Mouse (Mus musculus): Measurements from ENCODE around the gene Wfdc3.
"Not testable (repeated sequence)": the region's sequence is repeated elsewhere in the genome, so short reads cannot be mapped to it uniquely, and the experiment has no call there.

Wfdc3 gene

DNA sequence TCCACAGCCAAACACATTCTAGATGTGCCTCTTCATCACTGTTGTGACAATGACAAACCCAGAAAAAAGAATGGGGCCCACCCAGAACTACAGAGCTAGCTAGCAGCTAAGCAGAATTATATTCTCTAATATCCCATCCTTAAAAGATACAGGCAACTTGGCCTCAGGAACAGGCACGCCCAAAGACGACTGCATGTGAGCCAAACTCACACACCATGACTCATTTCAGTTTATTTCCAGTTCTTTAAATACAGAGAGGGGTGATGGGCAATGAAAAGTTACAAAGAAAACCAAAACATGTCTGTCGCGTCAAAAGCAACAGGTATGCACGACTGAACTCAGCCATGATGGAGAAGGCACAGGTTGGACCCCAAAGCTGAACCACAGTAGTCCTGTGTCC is 10.3 kb downstream of the Wfdc3 start:
- no peak for DNase-seq

DNA sequence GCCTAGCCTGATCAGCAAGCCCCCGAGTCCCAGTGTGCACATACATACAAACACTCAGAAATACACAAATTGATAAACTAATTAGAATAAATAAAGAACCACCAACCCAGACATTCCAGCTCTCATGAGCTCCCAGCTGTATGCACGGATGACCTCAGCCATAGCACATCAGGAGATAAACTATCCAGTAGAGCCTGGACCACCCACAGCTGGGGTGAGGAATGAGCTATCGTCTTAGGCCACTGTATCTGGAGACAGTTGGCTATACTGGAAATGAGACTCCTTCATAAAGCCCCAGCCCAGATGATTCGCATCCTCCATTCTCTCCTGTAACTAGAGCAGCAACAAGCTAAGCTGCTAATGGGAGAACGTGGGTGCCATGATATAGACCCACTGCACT is 10.9 kb downstream of the Wfdc3 start:
- DNase-seq: no peak

DNA sequence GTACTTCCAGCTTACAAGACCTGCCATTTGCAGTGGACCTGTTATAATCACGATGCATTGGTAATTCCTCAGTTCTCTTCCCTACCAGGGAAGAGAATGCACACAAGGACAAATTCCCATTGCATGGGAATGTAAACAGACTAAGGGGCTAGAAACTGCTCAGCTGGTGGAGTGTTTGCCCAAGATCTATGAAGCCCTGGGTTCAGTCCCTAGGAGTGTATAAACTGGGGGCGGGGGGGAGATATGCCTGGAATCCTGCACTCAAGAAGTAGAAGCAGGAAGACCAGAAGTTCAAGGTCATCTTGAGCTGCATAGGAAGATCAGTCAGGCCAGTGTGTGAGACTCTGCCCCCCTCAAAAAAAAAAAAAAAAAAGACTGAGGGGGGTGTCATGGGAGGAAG is 12.5 kb downstream of the Wfdc3 start:
- no peak for DNase-seq

DNA sequence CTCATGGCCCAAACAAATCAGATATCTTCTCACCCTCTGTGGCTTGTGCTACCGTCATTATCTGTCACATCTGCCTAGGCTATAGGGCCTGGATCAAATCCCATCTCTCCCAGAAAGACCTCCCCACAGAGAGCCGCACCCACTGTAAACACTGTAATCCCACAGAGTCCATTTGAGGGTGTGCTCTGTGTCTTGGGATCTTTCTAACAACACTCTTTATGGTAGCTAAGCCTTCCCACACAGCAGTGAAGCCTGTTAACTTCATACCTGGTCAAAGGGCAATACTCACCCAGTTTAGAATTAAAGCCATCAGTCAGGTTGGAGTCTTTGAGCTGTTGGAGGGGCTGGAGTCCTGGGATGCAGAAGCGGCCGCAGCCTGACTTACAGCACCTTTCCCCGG is 14.0 kb downstream of the Wfdc3 start:
- DNase-seq: no peak

DNA sequence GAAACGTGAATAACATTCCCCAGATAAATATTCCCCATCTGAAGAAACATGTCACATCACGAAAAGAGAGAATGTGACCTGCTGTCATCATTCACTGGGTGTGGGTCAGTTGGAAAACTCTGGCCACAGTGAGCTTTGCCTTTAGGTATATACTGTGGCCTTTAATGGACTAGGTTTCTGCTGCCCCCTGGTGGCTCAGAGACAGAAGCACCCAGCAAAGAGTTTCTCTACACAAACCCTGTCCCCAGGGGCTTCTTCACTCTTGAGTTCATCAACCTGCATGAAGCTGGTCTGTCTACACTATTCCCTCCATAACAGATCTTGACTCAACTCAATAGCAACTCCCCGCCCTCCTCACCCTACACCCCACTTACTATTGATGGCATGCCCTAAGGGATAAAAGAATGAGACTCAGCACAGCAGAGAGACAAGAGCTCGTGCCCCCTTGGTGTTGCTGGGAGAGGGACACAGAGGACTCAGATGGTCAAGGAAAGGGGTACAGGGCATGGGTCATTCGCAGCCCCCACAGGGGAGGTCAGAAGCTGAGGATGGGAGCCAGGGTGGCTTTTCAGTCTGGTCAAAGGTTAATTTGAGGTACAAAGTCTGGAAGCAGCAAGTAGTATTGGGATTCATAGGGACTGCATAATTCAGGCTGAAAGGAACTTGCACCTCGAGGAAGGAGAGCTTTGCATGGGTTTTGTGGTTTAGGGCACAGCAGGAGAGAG is 19.7 kb downstream of the Wfdc3 start:
- DNase-seq: peak; percentile 52

DNA sequence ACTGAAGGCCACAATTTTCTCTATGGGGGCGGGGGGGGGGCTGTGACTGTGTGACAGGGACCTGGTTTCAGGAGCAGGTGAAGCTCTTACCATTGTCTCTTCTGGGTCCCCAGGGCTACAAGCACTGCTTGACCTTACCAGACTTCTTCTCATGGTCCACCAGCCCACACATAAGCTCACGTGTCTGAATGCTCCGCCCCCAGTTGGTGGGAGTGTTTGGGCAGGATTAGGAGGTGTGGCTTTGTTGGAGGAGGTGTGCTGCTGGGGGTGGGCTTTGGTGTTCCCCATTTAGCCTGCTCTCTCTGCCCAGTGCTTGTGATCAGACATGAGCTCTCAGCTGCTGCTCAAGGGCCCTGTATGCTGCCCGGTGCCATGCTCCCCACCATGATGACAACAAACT is 22.5 kb downstream of the Wfdc3 start:
- no peak for DNase-seq

DNA sequence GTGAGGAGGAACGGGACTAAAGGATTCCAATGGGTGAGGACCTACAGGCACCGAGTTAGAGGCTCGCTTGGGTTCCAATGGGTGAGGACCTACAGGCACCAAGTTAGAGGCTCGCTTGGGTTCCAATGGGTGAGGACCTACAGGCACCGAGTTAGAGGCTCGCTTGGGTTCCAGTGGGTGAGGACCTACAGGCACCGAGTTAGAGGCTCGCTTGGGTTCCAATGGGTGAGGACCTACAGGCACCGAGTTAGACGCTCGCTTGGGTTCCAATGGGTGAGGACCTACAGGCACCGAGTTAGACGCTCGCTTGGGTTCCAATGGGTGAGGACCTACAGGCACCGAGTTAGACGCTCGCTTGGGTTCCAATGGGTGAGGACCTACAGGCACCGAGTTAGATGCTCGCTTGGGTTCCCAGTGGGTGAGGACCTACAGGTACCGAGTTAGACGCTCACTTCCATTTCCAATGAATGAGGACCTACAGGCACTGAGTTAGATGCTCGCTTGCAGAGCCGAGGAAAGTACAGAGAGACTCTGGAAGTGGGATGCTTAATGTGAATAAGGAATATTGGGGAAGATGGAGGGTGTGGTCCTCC is 29.4 kb downstream of the Wfdc3 start:
- DNase-seq: not testable (repeated sequence)

DNA sequence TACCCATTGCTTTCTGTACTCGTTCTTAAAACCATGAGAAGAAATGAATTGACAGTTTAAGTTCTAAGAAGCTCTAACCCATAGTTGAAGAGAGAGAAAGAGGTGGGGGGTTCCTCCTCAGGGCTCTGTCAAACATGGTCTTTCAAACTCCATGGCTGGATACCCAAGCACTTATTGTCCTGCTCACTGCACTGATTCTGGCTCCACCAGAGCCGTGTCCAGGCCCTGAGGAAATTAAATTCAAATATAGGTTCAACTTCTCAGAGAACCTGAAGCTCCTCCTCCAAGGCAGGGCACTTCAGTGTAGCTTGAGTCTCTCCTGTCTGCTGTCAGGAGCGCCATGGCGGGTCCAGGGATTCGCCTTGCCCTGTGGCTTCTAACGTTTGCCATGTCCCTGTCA is 30.7 kb downstream of the Wfdc3 start, which contains the start of gene Spint5:
Gene Spint5 (plus strand): TSS at position 301 of the 400 bp plus-strand sequence.
- no peak for DNase-seq

DNA sequence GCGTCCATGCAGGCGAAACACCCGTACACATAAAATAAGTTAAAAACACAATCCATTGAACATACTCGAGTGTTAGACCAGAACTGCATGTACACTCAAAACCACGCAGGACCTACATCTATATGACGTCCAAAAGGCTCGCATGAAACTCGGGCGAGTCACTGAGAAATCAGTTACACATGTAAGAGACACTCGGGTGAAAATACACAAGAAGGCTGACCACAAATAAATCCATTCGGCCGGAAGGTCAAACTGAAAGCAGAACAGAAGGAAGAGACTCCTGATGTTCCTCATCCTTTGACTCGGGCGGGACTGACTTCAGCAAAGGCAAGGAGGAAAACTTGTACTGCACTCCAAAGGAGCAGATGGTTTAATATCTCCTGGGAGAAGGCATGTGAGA is 39.7 kb downstream of the Wfdc3 start:
- DNase-seq: no peak

DNA sequence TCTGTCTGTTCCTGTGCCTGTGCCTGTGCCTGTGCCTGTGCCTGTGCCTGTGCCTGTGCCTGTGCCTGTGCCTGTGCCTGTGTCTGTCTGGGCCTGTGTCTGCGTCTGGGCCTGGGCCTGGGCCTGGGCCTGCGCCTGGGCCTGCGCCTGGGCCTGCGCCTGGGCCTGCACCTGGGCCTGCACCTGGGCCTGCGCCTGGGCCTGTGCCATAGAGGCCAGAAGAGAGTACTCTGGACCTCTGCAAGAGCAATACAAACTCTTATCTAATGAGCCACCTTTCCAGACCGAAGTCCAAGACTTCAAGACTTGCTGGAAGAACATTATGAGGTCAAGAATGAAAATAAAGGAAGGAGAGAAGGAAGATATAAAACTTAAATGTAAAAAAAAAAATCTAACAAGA is 40.4 kb downstream of the Wfdc3 start:
- DNase-seq: no peak

DNA sequence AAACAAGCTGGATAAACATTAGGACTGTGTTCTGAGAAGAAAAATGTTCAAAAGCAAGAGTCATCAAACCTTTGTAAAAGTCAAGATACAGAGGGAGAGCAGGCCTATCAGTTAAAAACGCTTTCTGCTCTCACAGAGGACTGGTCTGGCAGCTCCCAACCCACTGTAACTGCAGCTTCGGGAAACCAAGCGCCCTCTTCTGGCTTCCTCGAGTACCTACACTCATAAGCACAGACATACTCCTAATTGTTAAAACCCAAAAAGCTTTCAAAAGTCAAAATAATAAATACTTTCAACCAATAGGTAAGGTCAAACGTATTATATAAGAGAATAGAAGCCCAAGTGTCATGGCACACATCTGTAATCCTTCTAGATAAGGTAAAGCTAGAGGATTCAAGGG is 41.5 kb downstream of the Wfdc3 start:
- DNase-seq: no peak

DNA sequence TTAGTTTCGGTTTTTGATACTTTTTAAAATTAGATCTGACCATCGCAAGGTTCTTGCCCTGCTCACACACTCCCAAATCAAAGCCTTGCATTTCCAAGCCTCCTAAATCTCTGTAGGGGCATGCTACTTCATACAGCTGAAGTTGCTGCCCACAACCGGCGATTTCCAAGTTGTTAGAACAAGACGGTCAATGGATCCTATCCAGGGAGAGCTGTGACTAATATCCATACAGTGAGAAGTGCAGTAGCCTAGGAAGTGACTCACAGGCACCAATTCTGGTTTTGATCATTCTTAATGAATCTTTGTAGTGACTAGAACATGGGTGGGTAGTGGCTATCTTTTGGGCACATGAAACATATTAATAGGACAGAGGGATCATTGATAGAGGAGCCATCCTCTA is 44.0 kb downstream of the Wfdc3 start:
- no peak for DNase-seq

DNA sequence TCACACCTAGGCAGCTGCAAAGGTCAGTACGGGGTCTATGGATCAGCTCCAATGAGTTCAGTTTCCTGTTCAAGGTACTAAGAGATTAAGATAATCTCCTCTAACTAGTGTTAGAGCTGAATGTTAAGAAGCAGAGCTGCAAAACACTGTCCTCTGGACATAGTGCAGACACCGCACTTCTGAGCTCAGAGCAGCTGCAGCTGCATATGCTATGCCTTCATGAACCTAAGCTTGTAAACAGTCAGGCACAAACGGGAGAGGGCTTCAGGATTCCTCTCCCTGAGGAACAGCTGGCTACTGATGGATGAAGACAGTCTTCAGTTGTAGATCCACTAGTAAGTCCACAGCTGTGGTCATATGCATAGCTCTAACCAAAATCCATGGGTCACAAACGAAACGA is 44.8 kb downstream of the Wfdc3 start:
- DNase-seq: no peak

DNA sequence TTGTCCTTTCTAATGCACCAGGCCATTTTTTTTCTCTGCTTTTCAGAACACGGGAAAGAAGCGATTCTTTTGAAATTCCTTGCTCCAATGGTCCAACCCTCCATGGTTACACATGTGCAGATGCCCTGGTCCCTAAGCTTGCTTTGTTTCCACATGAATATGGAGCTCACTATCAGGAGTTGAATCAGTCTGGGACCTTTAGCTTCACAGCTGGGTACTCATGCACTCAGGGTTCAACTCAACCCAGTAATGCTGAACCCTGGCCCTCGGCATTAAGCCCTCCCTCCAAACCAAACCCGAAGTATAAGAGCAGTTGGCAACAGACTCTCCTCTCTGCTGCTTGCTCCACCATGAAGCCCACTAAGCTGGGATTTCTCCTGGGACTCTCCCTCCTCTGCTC is 47.5 kb downstream of the Wfdc3 start, which contains the start of gene Spint4:
Gene Spint4 (plus strand): TSS at position 301 of the 400 bp plus-strand sequence.
- DNase-seq: no peak

DNA sequence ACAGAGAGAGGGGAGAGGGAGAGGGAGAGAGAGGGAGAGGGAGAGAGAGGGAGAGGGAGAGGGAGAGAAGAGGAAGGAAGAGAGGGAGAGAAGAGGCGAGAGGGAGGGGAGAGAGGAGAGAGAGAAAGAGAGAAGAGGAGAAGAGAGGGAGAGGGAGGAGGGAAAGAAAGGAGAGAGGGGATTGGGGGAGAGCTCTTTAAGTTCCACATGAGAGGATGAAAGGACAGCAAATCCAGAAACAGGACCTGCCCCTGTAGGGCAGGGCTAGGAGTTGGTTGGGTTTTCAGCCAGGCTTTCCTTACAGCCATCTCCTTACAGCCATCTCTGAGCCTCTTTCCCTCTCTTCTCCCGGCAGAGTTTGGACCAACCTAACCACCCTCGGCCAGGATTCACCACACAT is 60.9 kb downstream of the Wfdc3 start, which contains the start of gene Wfdc13:
Gene Wfdc13 (plus strand): TSS at position 301 of the 400 bp plus-strand sequence.
- no peak for DNase-seq

Data from cerebellum, adult 9-10 months (tissue).